Mouse (Mus musculus) liver, embryonic 14.5 days (tissue): Measurements from ENCODE around the gene Msh5. TPM values are rescaled to one million over a fixed set of nuclear protein-coding genes. Genes with fewer than 3 reads are reported as not detected.
A peak's percentile ranks its signal among the peaks of the same experiment; 100 is the strongest.
"Not testable (repeated sequence)": the region's sequence is repeated elsewhere in the genome, so short reads cannot be mapped to it uniquely, and the experiment has no call there.

ENCODE experiments used
- ATAC-seq: fragments of 200-750 bp; cut with Nextera tagmentation; 2 replicates; pipeline ENCODE4 v1.8.0; 2017; ENCODE audit warnings: moderate number of reproducible peaks, mild to moderate bottlenecking, moderate library complexity; ENCODE audit not compliant: insufficient read depth
- DNase-seq, 3 experiments: peaks; one replicate each; pipeline ENCODE4 v3.0.0-alpha.2; 2012 to 2013; ENCODE audit warnings: low read depth in 3 of 3, low spot score in 3 of 3
- H3K27ac ChIP-seq: fragments of 300-500 bp; sonication (generic); 2 replicates; pipeline ENCODE4 v1.5.1; 2014; ENCODE audit warnings: moderate library complexity, mild to moderate bottlenecking, control low read depth, inconsistent platforms
- H3K27me3 ChIP-seq: fragments of 300-500 bp; sonication (generic); 2 replicates; pipeline ENCODE4 v1.6.1; 2014; ENCODE audit warnings: mild to moderate bottlenecking, low read length, moderate library complexity; ENCODE audit not compliant: control insufficient read depth, insufficient read depth
- H3K36me3 ChIP-seq: fragments of 300-500 bp; sonication (generic); replicated peaks from 2 replicates; pipeline ENCODE4 v1.6.1; 2014; ENCODE audit warnings: low read depth; ENCODE audit not compliant: control insufficient read depth, insufficient read depth
- H3K4me1 ChIP-seq, 2 experiments: fragments of 200-500 bp in 1 of 2; fragments of 300-500 bp in 1 of 2; sonication (generic) in 1 of 2; replicated peaks; 2 replicates each; pipeline ENCODE4 v1.6.1; 2012 to 2014; ENCODE audit warnings: antibody characterized with exemption in 1 of 2, inconsistent platforms in 1 of 2, low read length in 1 of 2; ENCODE audit not compliant: control insufficient read depth in 2 of 2, insufficient read depth in 2 of 2
- H3K4me2 ChIP-seq: fragments of 300-500 bp; sonication (generic); 2 replicates; pipeline ENCODE4 v1.6.1; 2014; ENCODE audit warnings: low read depth, mild to moderate bottlenecking, control low read depth, moderate library complexity
- H3K4me3 ChIP-seq, 2 experiments: fragments of 200-500 bp in 1 of 2; fragments of 300-500 bp in 1 of 2; sonication (generic) in 1 of 2; 2 replicates each; pipeline ENCODE4 v1.5.1; 2012 to 2014; ENCODE audit warnings: low read depth in 2 of 2, low read length in 2 of 2, mild to moderate bottlenecking in 2 of 2, control low read depth in 1 of 2, inconsistent platforms in 1 of 2, moderate library complexity in 1 of 2; ENCODE audit not compliant: insufficient read depth in 1 of 2
- H3K9ac ChIP-seq: fragments of 300-500 bp; sonication (generic); replicated peaks from 2 replicates; pipeline ENCODE4 v1.6.1; 2014; ENCODE audit warnings: mild to moderate bottlenecking, control low read depth, moderate library complexity
- H3K9me3 ChIP-seq: fragments of 300-500 bp; sonication (generic); 2 replicates; pipeline ENCODE4 v1.6.1; 2016; ENCODE audit warnings: low read length, mixed read lengths; ENCODE audit not compliant: control insufficient read depth
- CTCF ChIP-seq: IDR thresholded peaks from 2 replicates; pipeline ENCODE4 v1.5.1; 2016; ENCODE audit warnings: antibody characterized with exemption, low read depth, control low read depth
- EP300 ChIP-seq: IDR thresholded peaks from 2 replicates; pipeline ENCODE4 v1.6.1; 2016; ENCODE audit warnings: antibody characterized with exemption, low read depth
- WGBS: fragments of 180-500 bp; shearing (Covaris S2); extraction: QIAGEN DNeasy Blood & Tissue Kit; methylation state at CpG from one replicate; pipeline ENCODE4 v1.1.7; 2014; ENCODE audit not compliant: insufficient replicate concordance; 5-methylcytosine and 5-hydroxymethylcytosine counted together
- polyA plus RNA-seq, 2 experiments: library from polyadenylated mRNA; depleted of rRNA in 1 of 2; stranded (reverse) in 1 of 2; unstranded in 1 of 2; fragments of >200 nt; fragmentation: Nextera tagmentation in 1 of 2; extraction: Ambion mirVana in 1 of 2; gene quantifications; 2 replicates each; pipeline versions ENCODE4 v1.2.1 to v1.2.3; 2012 to 2014

Msh5 gene
- polyA plus RNA-seq, 2 experiments, result 2.3 to 4.3 TPM

- DNase-seq (no peak), ATAC-seq (no peak)
- no peaks in the 10 kb centered on the region for H3K27me3 ChIP-seq
- H3K36me3 ChIP-seq, result peaks cover 23% of the 10 kb centered on the region
- H3K9ac ChIP-seq, result peak overlapping the region; percentile 93
- WGBS, result 59% methylated on average over 5 of the region's 5 CpGs
- H3K4me3 ChIP-seq, result peak overlapping the region; percentile 89 to 95
- peak overlapping the region; percentile 3; the same call in 1 of the 2 replicates for H3K27ac ChIP-seq
- H3K4me2 ChIP-seq, result peak overlapping the region; percentile 88
- H3K4me1 ChIP-seq, result peaks cover 21 to 26% of the 10 kb centered on the region in 2 experiments
- H3K9me3 ChIP-seq, result no peaks in the 10 kb centered on the region
- TF ChIP-seq EP300 (no peak), CTCF (no peak)
Observed at GRCm38 (mm10) chr17:34997142-34997483, 49.4 kb downstream of the Msh5 start.

DNA sequence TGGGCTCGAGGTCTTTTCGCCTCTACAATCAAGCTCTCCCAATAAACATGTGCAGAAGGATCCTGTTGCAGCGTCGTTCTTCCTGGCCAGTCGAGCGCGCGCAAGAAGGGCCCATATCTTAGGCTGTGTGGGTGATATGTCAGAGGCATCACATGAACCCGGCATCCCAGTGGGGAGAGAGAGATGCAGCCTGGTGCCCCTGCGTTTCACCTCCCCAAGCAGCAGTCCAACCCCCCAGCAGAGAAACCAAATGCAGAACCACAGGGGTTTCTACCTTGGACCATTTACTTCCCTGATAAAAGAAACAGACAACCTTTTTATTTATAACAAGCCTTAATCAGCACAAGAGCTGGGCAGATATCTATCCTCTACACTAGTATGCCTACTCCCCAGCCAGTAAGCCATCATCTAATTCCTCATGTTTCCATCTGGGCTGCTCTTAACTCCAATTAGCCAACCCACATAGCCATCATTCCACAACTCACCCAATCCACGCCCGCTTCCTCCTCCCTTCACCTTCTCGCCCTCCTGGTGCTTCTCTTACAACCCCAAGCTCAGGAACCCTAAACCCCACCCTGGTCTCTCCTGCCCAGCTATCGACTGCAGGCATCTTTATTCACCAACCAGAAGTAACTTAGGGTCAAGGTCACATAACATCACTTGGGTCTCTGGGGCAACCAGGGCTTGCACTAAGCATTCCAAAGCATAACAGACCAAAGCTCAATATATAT lies 50.0 kb downstream of the Msh5 start:
- Histone ChIP-seq H3K9ac (peak overlapping the region; percentile 93), H3K9me3 (no peaks in the 10 kb centered on the region), H3K27me3 (no peaks in the 10 kb centered on the region), H3K4me2 (peak overlapping the region; percentile 88), H3K4me1 (peaks cover 21 to 26% of the 10 kb centered on the region in 2 experiments), H3K4me3 (peak overlapping the region; percentile 50 to 89), H3K36me3 (peaks cover 23% of the 10 kb centered on the region), H3K27ac (peak overlapping the region; percentile 1; the same call in 1 of the 2 replicates)
- 58% methylated on average over 12 of the region's 14 CpGs for WGBS
- DNase-seq, result peak in 1 of 3 experiments; percentile 48
- TF ChIP-seq EP300, result no peak
- TF ChIP-seq CTCF, result no peak
- ATAC-seq, result no peak

DNA sequence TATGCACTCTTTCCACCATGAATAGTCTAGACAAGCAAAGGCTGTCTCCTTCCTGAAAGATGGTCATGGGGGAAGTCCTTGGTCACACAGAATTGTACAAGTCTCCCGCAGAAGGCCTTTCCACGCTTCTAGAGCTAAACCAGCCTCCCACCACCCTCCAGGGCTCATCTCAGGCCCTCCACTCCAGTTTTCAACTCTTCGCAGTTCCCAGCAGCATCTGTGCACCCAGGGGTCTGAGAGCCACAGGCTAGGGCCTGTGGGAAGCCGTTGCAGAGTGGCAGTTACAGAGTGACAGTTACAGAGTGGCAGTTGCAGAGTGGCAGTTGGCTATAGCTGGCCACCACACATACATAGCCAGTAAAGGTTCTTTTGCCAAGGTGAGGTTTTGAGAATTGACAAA lies 50.6 kb downstream of the Msh5 start:
- not testable (repeated sequence) for DNase-seq, H3K9ac ChIP-seq, H3K27me3 ChIP-seq, H3K9me3 ChIP-seq, ATAC-seq
- peak overlapping the region; percentile 39 for H3K27ac ChIP-seq
- peak overlapping the region; percentile 36; the same call in 1 of the 2 replicates for H3K4me2 ChIP-seq
- H3K4me3 ChIP-seq, result peak overlapping the region in 1 of 2 experiments; percentile 10; a peak in 1 of 4 replicates
- peaks cover 23% of the 10 kb centered on the region for H3K36me3 ChIP-seq
- WGBS, result 79% methylated on average over 4 of the region's 4 CpGs
- peaks cover 21 to 26% of the 10 kb centered on the region in 2 experiments for H3K4me1 ChIP-seq

GRCm38 (mm10) chr17:34995192-34995591 lies 51.4 kb downstream of the Msh5 start:
- 79% methylated on average over 4 of the region's 4 CpGs for WGBS
- not testable (repeated sequence) for H3K27me3 ChIP-seq, H3K4me3 ChIP-seq, H3K4me2 ChIP-seq, DNase-seq, H3K9ac ChIP-seq, ATAC-seq, H3K9me3 ChIP-seq, H3K27ac ChIP-seq
- Histone ChIP-seq H3K36me3 (peaks cover 23% of the 10 kb centered on the region), H3K4me1 (peaks cover 21 to 26% of the 10 kb centered on the region in 2 experiments)

GRCm38 (mm10) chr17:34994751-34995150 lies 51.8 kb downstream of the Msh5 start:
- no peak for ATAC-seq
- H3K4me1 ChIP-seq, result peaks cover 21 to 26% of the 10 kb centered on the region in 2 experiments
- TF ChIP-seq EP300 (no peak), CTCF (no peak)
- H3K27ac ChIP-seq, result 0 out of 2 replicates have a peak overlapping the region, but pooled peaks have one; percentile 18
- H3K9me3 ChIP-seq, result no peaks in the 10 kb centered on the region
- no peak overlapping the region for H3K9ac ChIP-seq
- no peaks in the 10 kb centered on the region for H3K27me3 ChIP-seq
- peaks cover 23% of the 10 kb centered on the region for H3K36me3 ChIP-seq
- no peak for DNase-seq
- H3K4me2 ChIP-seq, result no peak overlapping the region
- no peak overlapping the region for H3K4me3 ChIP-seq
